Mouse (Mus musculus) lung, postnatal 10 days (tissue): Measurements from ENCODE around the gene Fbxo41.
"Not testable (repeated sequence)": the region's sequence is repeated elsewhere in the genome, so short reads cannot be mapped to it uniquely, and the experiment has no call there.

Experiments
- DNase-seq: peaks from one replicate; pipeline ENCODE4 v3.0.0; 2021

The Fbxo41 gene

GRCm38 (mm10) chr6:85490252-85490651 lies 12.5 kb downstream of the Fbxo41 start:
- no peak for DNase-seq

- DNase-seq = no peak
Observed at GRCm38 (mm10) chr6:85489717-85490116, 13.1 kb downstream of the Fbxo41 start.

GRCm38 (mm10) chr6:85488510-85488909 lies 14.3 kb downstream of the Fbxo41 start:
- no peak for DNase-seq

- DNase-seq = no peak
Observed at GRCm38 (mm10) chr6:85485738-85486137, 17.1 kb downstream of the Fbxo41 start.

- no peak for DNase-seq
Observed at GRCm38 (mm10) chr6:85483843-85484721, 18.7 kb downstream of the Fbxo41 start.

GRCm38 (mm10) chr6:85480685-85481084 lies 22.1 kb downstream of the Fbxo41 start:
- DNase-seq = no peak

GRCm38 (mm10) chr6:85479979-85480378 lies 22.8 kb downstream of the Fbxo41 start:
- no peak for DNase-seq

- DNase-seq = no peak
Observed at GRCm38 (mm10) chr6:85478416-85478815, 24.4 kb downstream of the Fbxo41 start.

- DNase-seq = peak; percentile 25
Observed at GRCm38 (mm10) chr6:85477366-85477917, 25.4 kb downstream of the Fbxo41 start.

- DNase-seq = no peak
Observed at GRCm38 (mm10) chr6:85475581-85475980, 27.2 kb downstream of the Fbxo41 start.

- DNase-seq = no peak
Observed at GRCm38 (mm10) chr6:85472542-85472941, 30.3 kb downstream of the Fbxo41 start.

- peak; percentile 18 for DNase-seq
Observed at GRCm38 (mm10) chr6:85471962-85472361, 30.8 kb downstream of the Fbxo41 start.

GRCm38 (mm10) chr6:85469660-85470430 lies 32.9 kb downstream of the Fbxo41 start:
- no peak for DNase-seq

GRCm38 (mm10) chr6:85465381-85465780 lies 37.4 kb downstream of the Fbxo41 start:
- no peak for DNase-seq

- DNase-seq = no peak
Observed at GRCm38 (mm10) chr6:85459621-85460020, 43.2 kb downstream of the Fbxo41 start.

GRCm38 (mm10) chr6:85452816-85453215 lies 50.0 kb downstream of the Fbxo41 start:
- no peak for DNase-seq

GRCm38 (mm10) chr6:85452411-85452665 lies 50.5 kb downstream of the Fbxo41 start:
- DNase-seq = no peak

GRCm38 (mm10) chr6:85451664-85452410 lies 51.0 kb downstream of the Fbxo41 start, which contains the start of gene Pradc1:
Gene Pradc1 (minus strand): TSS chr6:85451970.
- peak; percentile 99 for DNase-seq

GRCm38 (mm10) chr6:85450697-85451663 lies 51.8 kb downstream of the Fbxo41 start, which contains the start of gene Cct7:
Gene Cct7 (plus strand): TSS chr6:85451514.
- DNase-seq = peak; percentile 99

- DNase-seq = not testable (repeated sequence)
Observed at GRCm38 (mm10) chr6:85450140-85450539, 52.7 kb downstream of the Fbxo41 start.

- DNase-seq = no peak
Observed at GRCm38 (mm10) chr6:85447351-85447750, 55.4 kb downstream of the Fbxo41 start.

GRCm38 (mm10) chr6:85445286-85445685 lies 57.5 kb downstream of the Fbxo41 start:
- DNase-seq = no peak
